Mouse (Mus musculus) ES-CJ7 (cell line): ENCODE data around the gene Chtop.

Experiments used
- DNase-seq: peaks from one replicate; pipeline ENCODE4 v3.0.0; 2011; ENCODE audit warnings: low read depth, low spot score

The Chtop gene

GRCm38 (mm10) chr3:90512276-90512675 is 3.0 kb upstream of the Chtop start:
- DNase-seq = no peak

GRCm38 (mm10) chr3:90509747-90510123 is 437 bp upstream of the Chtop start:
- DNase-seq = peak; percentile 64

DNA sequence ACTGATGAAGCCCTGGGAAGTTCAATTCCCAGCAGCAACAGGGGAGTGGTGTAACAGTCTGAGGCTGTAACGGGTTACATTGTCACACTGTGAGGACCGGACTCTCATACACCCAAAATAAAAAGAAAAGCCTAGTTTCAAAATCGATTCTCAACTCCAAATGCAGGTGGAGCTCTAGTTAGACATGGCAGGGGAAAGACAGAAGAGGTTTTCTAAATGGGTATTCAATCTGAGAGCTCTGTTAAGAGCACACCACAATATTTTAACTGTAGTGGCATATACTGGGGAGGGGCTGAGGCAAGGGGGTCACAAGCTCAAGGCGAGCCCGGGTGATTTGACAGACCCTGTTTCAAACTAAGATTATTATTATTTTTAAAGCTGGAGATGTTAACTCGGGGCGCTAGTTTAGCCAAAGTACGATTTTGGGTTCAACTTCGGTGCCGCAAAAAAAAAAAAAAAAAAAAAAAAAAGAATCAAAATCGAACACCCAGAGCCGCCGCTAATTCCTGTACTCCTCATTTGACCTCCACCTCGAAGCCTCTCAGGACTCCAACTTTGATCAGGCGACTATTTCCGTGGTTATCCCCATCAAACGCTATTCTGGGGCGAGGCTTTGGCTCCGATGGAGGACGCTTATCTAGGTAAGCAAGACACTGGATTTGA is 880 bp downstream of the Chtop start:
- DNase-seq = peak; percentile 24

GRCm38 (mm10) chr3:90506362-90506761 is 2.9 kb downstream of the Chtop start:
- no peak for DNase-seq

- no peak for DNase-seq
Measured at GRCm38 (mm10) chr3:90505216-90505615, 4.1 kb downstream of the Chtop start.

DNA sequence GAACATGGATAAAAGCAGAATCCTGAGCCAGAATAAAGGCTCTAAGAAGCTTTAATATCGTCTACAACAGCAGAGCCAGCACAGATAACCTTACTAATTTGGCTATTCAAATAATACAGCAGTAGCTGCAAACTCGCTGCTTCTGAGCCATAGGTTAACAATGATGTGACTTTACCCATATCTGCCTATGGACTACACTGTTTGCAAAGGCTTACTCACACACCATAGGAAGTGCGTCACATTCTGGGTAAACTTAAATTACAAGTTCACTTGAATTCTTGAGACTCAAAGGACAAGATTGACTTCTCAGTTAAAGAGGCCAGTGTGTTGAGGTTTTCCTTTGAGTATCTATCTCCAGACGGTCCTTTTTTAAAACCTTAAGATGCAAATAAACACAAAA is 5.9 kb downstream of the Chtop start:
- DNase-seq = no peak

- no peak for DNase-seq
Measured at GRCm38 (mm10) chr3:90497597-90497996, 11.7 kb downstream of the Chtop start.

DNA sequence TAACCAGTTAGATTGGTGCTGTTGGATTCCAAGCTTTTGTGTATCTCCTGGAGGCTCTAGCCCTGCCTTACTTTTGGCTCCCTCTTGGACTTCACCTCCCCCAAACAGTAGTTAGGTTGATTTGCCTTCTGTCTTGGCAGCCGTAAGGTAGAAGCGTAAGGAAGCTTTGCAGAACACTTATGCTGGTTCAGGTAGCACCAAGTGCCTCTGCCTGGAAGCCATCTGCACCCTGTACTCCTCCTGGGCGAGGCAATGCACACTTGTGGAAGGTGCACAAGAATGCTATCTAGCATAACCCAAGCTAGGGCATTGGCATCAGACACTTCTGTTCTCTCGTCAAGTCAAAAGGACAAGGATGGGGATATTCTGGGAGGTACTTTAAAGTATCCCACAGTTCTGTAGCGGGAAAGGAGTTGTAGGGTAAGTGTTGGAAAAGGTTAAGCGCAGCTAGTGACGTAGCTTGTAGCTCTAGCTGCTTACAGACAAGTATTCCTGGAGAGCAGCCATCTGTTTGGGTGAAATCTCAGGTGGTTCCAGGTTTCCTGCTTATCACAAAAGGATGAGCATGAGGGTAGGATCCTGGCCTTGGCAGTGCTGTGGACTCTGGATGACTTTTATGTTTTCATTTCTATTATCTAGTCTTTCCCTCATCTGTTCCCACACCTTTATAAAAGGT is 13.3 kb downstream of the Chtop start:
- DNase-seq = no peak

DNA sequence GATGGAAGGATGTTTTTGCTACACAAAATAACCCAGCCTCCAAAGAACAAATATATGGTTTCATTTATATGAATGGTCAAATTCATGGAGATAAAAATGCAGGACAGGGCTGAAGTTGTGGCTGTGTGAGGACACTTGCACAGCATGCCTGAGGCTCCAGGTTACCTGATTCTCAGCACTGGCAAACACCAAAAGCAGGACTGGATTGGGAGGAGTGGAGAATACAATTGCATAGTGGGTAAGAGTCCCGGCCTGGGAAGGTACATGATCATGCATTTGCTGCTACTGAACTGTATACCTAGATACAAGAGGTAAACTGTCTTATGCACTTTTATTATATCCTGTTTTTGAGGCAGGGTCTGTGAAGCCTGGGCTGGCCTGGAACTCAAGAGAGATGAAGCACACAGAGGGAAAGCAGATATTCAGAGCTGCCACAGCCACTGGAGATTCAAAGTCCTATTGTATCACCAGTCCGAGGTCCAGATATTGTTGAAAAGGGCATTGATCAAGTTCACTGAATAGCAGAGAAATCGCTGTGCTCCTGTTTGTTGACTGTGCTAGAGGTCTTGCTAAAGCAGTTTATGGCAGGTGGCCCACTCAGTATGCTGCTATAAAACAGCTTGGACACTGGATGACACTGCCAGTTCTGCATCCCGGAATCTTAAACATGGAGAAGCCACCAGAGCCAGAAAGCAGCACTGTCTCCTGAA is 15.3 kb downstream of the Chtop start:
- no peak for DNase-seq

DNA sequence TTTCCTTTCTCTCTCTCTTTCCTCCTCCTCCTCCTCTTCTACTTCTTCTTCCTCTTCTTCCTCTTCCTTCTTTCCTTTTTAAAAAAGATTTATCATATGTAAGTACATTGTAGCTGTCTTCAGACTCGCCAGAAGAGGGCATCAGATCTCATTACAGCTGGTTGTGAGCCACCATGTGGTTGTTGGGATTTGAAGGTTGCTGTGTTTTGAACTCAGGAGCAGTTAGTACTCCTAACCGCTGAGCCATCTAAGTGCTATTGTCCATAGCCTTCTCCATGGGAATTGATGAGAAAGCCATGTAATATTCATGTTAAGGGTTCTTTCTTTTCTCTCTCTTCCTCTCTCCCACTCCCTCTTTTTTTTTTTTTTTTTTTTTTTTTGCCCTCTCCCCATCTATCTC is 17.9 kb downstream of the Chtop start:
- peak; percentile 63 for DNase-seq

- DNase-seq = peak; percentile 95
Measured at GRCm38 (mm10) chr3:90490696-90491256, 18.5 kb downstream of the Chtop start, which contains the start of gene Snapin. Snapin (minus strand) TSS chr3:90491033.

DNA sequence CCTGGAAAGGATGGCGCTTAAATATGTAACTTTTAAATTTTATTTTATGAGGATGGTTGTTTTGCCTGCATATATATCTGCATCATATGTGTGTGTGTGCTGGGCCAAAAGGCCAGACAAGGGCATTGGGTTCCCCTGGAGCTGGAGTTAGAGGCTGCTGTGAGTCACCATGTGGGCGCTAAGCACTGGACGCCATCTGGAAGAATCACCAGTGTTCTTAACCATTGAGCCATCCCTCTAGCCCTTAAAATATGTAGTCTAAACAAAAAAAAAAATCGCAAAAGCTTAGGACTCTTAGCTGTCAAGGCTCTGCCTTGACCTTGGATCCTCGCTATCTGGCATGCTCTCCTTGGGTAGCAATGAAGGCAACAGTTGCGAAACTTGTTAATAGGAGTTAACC is 20.7 kb downstream of the Chtop start:
- no peak for DNase-seq

GRCm38 (mm10) chr3:90486998-90487397 is 22.3 kb downstream of the Chtop start:
- DNase-seq = no peak

DNA sequence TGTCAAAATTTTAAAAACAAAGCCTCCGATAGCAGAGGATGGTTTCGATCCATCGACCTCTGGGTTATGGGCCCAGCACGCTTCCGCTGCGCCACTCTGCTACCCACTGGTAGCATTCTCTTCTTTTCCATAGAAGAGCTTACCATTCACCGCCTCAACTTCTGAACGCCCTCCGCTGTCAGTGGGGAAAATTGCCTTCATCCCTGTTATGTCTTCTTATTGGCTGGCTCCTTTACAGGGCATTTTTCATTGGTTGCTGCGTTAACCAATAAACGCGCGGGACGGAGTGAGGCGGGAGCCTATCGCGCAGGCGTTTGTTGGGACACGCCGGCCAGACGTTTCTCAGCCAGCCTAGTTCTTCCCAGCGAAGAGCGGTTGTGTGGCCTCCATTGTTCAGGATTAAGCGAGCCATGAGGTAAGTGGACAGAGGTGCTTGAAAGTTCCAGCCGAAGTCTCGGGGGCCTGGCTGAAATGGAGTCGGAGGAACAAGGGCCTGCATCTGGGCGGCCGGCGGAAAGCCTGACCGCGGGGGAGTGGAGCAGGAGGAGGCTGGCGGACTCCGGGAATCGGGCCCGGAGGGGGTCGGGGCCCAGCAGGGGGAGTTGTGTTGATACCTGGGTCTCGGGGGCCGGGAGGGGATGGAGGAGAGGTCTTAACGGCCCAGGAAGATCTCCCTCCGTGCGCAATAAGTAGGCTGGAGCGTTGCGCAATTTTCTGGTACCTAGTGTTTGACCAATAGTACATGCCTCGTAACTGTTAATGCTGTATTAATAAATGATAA is 33.3 kb downstream of the Chtop start, which contains the start of gene Ilf2:
Ilf2 (plus strand) TSS at position 296 of the 781 bp plus-strand sequence.
- peak; percentile 98 for DNase-seq

GRCm38 (mm10) chr3:90475151-90475830 is 34.0 kb downstream of the Chtop start:
- DNase-seq = peak; percentile 37

DNA sequence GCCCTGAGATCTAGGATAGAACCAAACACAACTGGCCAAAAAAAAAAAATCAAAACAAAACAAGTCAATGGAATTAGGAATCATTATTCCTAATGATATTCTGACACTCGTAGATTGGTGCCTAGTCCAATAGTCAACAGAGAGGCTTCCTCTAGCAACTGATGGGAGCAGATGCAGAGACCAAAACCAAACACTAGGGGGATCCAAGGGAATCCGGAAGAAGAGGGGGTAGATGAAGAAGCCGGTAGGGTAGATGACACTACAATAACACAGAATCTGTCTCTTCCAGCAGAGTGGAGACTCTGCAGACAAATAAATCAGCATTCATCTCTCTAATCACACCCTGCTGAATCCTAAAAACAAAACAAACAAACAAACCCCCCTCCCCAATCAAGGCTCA is 37.1 kb downstream of the Chtop start:
- DNase-seq = peak; percentile 80

GRCm38 (mm10) chr3:90467618-90468300 is 41.5 kb downstream of the Chtop start:
- peak; percentile 59 for DNase-seq

DNA sequence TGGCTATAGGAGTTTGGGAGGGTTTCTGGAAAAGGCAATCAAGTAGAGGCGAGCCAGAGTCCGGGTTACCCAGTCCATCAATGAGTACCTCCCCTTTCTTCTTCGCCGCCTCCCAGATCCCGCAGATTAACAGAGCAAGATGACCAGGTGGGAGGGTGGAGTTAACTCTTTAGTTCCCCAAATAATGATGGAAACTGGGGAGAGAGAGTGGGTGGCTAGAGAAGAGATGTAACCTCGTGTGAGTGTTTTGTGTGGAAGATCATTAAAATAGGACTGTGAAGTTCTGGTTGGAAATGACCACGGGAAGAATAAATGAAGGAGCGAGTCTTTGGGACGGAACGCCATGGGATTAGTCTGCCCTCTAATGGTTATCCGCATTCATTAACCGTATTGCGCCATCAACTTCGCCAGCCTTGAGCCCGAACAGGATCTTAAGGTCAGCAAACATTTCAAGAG is 43.0 kb downstream of the Chtop start:
- peak; percentile 76 for DNase-seq

GRCm38 (mm10) chr3:90465686-90466310 is 43.5 kb downstream of the Chtop start, which contains the start of gene Npr1:
Npr1 (minus strand) TSS chr3:90465866.
- DNase-seq = peak; percentile 63
